Mouse (Mus musculus) embryonic stem cell, embryonic (primary cell): ENCODE measurements around the gene Abca4.

Experiments
- CTCF ChIA-PET, 4 experiments: fragments of 300-600 bp in 2 of 4; fragments of 350-600 bp in 2 of 4; sonication (Branson Sonifier 250); formaldehyde crosslinking; loops; one replicate each; lab custom pipeline; 2022; ENCODE audit warnings: inconsistent platforms in 2 of 4; lab: Charles Lee
- POLR2A ChIA-PET, 4 experiments: fragments of 300-600 bp in 2 of 4; fragments of 350-600 bp in 2 of 4; sonication (Branson Sonifier 250); formaldehyde crosslinking; loops; one replicate each; lab custom pipeline; 2022; ENCODE audit warnings: antibody characterized with exemption in 4 of 4, inconsistent platforms in 1 of 4; lab: Charles Lee

Gene Abca4

GRCm38 (mm10) chr3:122043799-122044547 lies at the start of gene Abca4:
Abca4 (plus strand) TSS chr3:122044443.
- CTCF ChIA-PET, result interaction anchor here in 1 of 4 experiments (0.6 kb wide), 1 partner anchor 10 kb away, joined by 3 read pairs; no protein-coding TSS in a partner anchor

GRCm38 (mm10) chr3:121995125-121995524 lies 49.1 kb upstream of the Abca4 start:
- ChIA-PET CTCF (interaction anchor here in 1 of 4 experiments (0.8 kb wide), 1 partner anchor 42 kb away, joined by 3 read pairs; no protein-coding TSS in a partner anchor), POLR2A (interaction anchor here in 2 of 4 experiments (0.5 to 1.6 kb wide), 11 partner anchors 10 to 442 kb away, joined by 3 to 6 read pairs (median 3); partner anchors contain the start of gene Abca4 (in 1 of the 2))

More at GRCm38 (mm10) chr3:122043799-122044547, at the start of gene Abca4:
- POLR2A ChIA-PET, result interaction anchor here in 3 of 4 experiments (0.8 to 1.4 kb wide), 5 partner anchors 9 to 102 kb away, joined by 3 to 4 read pairs (median 3); no protein-coding TSS in a partner anchor

- POLR2A ChIA-PET, result interaction anchor here in 3 of 4 experiments (0.8 to 3.6 kb wide), 7 partner anchors 15 to 32 kb away, joined by 3 to 13 read pairs (median 5); no protein-coding TSS in a partner anchor
- CTCF ChIA-PET, result interaction anchor here in 2 of 4 experiments (0.7 to 1.1 kb wide), 2 partner anchors 32 to 43 kb away, joined by 3 read pairs; no protein-coding TSS in a partner anchor
Measured at GRCm38 (mm10) chr3:121999934-122000333, 44.3 kb upstream of the Abca4 start.

GRCm38 (mm10) chr3:122001568-122001967 lies 42.7 kb upstream of the Abca4 start:
- CTCF ChIA-PET, result interaction anchor here in 1 of 4 experiments (0.8 kb wide), 1 partner anchor 119 kb away, joined by 8 read pairs; no protein-coding TSS in a partner anchor
- POLR2A ChIA-PET, result interaction anchor here in 2 of 4 experiments (0.9 to 3.6 kb wide), 2 partner anchors 16 to 34 kb away, joined by 3 to 13 read pairs; no protein-coding TSS in a partner anchor

- POLR2A ChIA-PET, result no interaction called here
- CTCF ChIA-PET, result no interaction called here
Measured at GRCm38 (mm10) chr3:122009818-122010217, 34.4 kb upstream of the Abca4 start.

- ChIA-PET CTCF (interaction anchor here in 1 of 4 experiments (0.5 kb wide), 1 partner anchor 370 kb away, joined by 3 read pairs; no protein-coding TSS in a partner anchor), POLR2A (no interaction called here)
Measured at GRCm38 (mm10) chr3:122010292-122010691, 34.0 kb upstream of the Abca4 start.

- CTCF ChIA-PET, result interaction anchor here in 1 of 4 experiments (1.2 kb wide), 1 partner anchor 157 kb away, joined by 3 read pairs; no protein-coding TSS in a partner anchor
- POLR2A ChIA-PET, result no interaction called here
Measured at GRCm38 (mm10) chr3:122012464-122012863, 31.8 kb upstream of the Abca4 start.

- POLR2A ChIA-PET, result interaction anchor here in 3 of 4 experiments (0.6 to 3.3 kb wide), 9 partner anchors 13 to 131 kb away, joined by 3 to 13 read pairs (median 3); no protein-coding TSS in a partner anchor
- CTCF ChIA-PET, result no interaction called here
Measured at GRCm38 (mm10) chr3:122018421-122018820, 25.8 kb upstream of the Abca4 start.

GRCm38 (mm10) chr3:122019159-122019558 lies 25.1 kb upstream of the Abca4 start:
- CTCF ChIA-PET, result no interaction called here
- POLR2A ChIA-PET, result interaction anchor here in 3 of 4 experiments (0.6 to 3.3 kb wide), 10 partner anchors 9 to 132 kb away, joined by 3 to 13 read pairs (median 3); no protein-coding TSS in a partner anchor

GRCm38 (mm10) chr3:122021029-122021652 lies 23.1 kb upstream of the Abca4 start:
- POLR2A ChIA-PET, result interaction anchor here in 1 of 4 experiments (0.9 kb wide), 1 partner anchor 12 kb away, joined by 3 read pairs; no protein-coding TSS in a partner anchor
- CTCF ChIA-PET, result no interaction called here

GRCm38 (mm10) chr3:122022355-122022754 lies 21.9 kb upstream of the Abca4 start:
- ChIA-PET POLR2A (interaction anchor here in 1 of 4 experiments (0.7 to 0.9 kb wide), 2 partner anchors 10 to 14 kb away, joined by 3 read pairs; no protein-coding TSS in a partner anchor), CTCF (no interaction called here)

GRCm38 (mm10) chr3:122026676-122027075 lies 17.6 kb upstream of the Abca4 start:
- POLR2A ChIA-PET, result interaction anchor here in 1 of 4 experiments (1.3 to 1.7 kb wide), 2 partner anchors 9 to 26 kb away, joined by 3 to 5 read pairs; no protein-coding TSS in a partner anchor
- CTCF ChIA-PET, result interaction anchor here in 1 of 4 experiments (0.7 kb wide), 1 partner anchor 864 kb away, joined by 3 read pairs; no protein-coding TSS in a partner anchor

GRCm38 (mm10) chr3:122027776-122028175 lies 16.5 kb upstream of the Abca4 start:
- CTCF ChIA-PET, result no interaction called here

GRCm38 (mm10) chr3:122033248-122033837 lies 10.9 kb upstream of the Abca4 start:
- ChIA-PET POLR2A (interaction anchor here (0.6 to 2.0 kb wide), 15 partner anchors 9 to 702 kb away, joined by 3 to 10 read pairs (median 3); no protein-coding TSS in a partner anchor), CTCF (interaction anchor here in 3 of 4 experiments (0.5 to 0.7 kb wide), 4 partner anchors 11 to 161 kb away, joined by 3 to 4 read pairs (median 3); partner anchors contain the start of gene Abca4 (in 1 of the 3))

More at GRCm38 (mm10) chr3:122027776-122028175, 16.5 kb upstream of the Abca4 start:
- POLR2A ChIA-PET, result interaction anchor here in 2 of 4 experiments (0.7 to 1.4 kb wide), 4 partner anchors 8 to 60 kb away, joined by 3 to 4 read pairs (median 3); no protein-coding TSS in a partner anchor

GRCm38 (mm10) chr3:122034240-122034639 lies 10.0 kb upstream of the Abca4 start:
- POLR2A ChIA-PET, result interaction anchor here in 3 of 4 experiments (0.6 to 2.0 kb wide), 5 partner anchors 8 to 435 kb away, joined by 3 to 10 read pairs (median 4); no protein-coding TSS in a partner anchor
- CTCF ChIA-PET, result interaction anchor here in 1 of 4 experiments (0.7 kb wide), 1 partner anchor 17 kb away, joined by 3 read pairs; no protein-coding TSS in a partner anchor

- CTCF ChIA-PET, result no interaction called here
- POLR2A ChIA-PET, result interaction anchor here in 1 of 4 experiments (1.2 kb wide), 1 partner anchor 8 kb away, joined by 3 read pairs; no protein-coding TSS in a partner anchor
Measured at GRCm38 (mm10) chr3:122035092-122035491, 9.2 kb upstream of the Abca4 start.

- POLR2A ChIA-PET, result no interaction called here
- CTCF ChIA-PET, result no interaction called here
Measured at GRCm38 (mm10) chr3:122040522-122040921, 3.7 kb upstream of the Abca4 start.
